Mouse (Mus musculus): Measurements from ENCODE around the gene Hps1.
A peak's percentile ranks its signal among the peaks of the same experiment; 100 is the strongest.

Gene Hps1

GRCm38 (mm10) chr19:42755148-42755870, 24.5 kb downstream of the Hps1 start:
- DNase-seq (ENCODE audit: low spot score): no peak

GRCm38 (mm10) chr19:42753141-42753917, 26.4 kb downstream of the Hps1 start:
- peak; percentile 26 for DNase-seq (ENCODE audit: low spot score)

- DNase-seq (ENCODE audit: low spot score): peak; percentile 33
These were observed 27.3 kb downstream of the Hps1 start, which contains the start of gene Pyroxd2 for GRCm38 (mm10) chr19:42752363-42752931. TSS of gene Pyroxd2 (minus strand) at chr19:42752775.

- DNase-seq (ENCODE audit: low spot score): no peak
These were observed 29.6 kb downstream of the Hps1 start for GRCm38 (mm10) chr19:42750196-42750595.

GRCm38 (mm10) chr19:42746702-42747101, 33.1 kb downstream of the Hps1 start:
- DNase-seq (ENCODE audit: low spot score): no peak

- no peak for DNase-seq (ENCODE audit: low spot score)
These were observed 33.9 kb downstream of the Hps1 start for GRCm38 (mm10) chr19:42745869-42746224.

- DNase-seq (ENCODE audit: low spot score): no peak
These were observed 34.5 kb downstream of the Hps1 start for GRCm38 (mm10) chr19:42745084-42745868.

- peak; percentile 32 for DNase-seq (ENCODE audit: low spot score)
These were observed 35.6 kb downstream of the Hps1 start for GRCm38 (mm10) chr19:42744162-42744586.

- DNase-seq (ENCODE audit: low spot score): no peak
These were observed 36.5 kb downstream of the Hps1 start for GRCm38 (mm10) chr19:42743261-42743660.

GRCm38 (mm10) chr19:42741884-42742283, 37.9 kb downstream of the Hps1 start:
- peak; percentile 48 for DNase-seq (ENCODE audit: low spot score)

- DNase-seq (ENCODE audit: low spot score): no peak
These were observed 39.4 kb downstream of the Hps1 start for GRCm38 (mm10) chr19:42740163-42740899.

GRCm38 (mm10) chr19:42739734-42740133, 40.0 kb downstream of the Hps1 start:
- no peak for DNase-seq (ENCODE audit: low spot score)

GRCm38 (mm10) chr19:42737753-42738152, 42.0 kb downstream of the Hps1 start:
- no peak for DNase-seq (ENCODE audit: low spot score)

- DNase-seq (ENCODE audit: low spot score): no peak
These were observed 44.8 kb downstream of the Hps1 start for GRCm38 (mm10) chr19:42734982-42735381.

GRCm38 (mm10) chr19:42727424-42727823, 52.4 kb downstream of the Hps1 start:
- no peak for DNase-seq (ENCODE audit: low spot score)

GRCm38 (mm10) chr19:42726766-42727165, 53.0 kb downstream of the Hps1 start:
- no peak for DNase-seq (ENCODE audit: low spot score)

GRCm38 (mm10) chr19:42725973-42726350, 53.8 kb downstream of the Hps1 start:
- DNase-seq (ENCODE audit: low spot score): no peak

- DNase-seq (ENCODE audit: low spot score): no peak
These were observed 54.5 kb downstream of the Hps1 start for GRCm38 (mm10) chr19:42725056-42725972.

- no peak for DNase-seq (ENCODE audit: low spot score)
These were observed 56.5 kb downstream of the Hps1 start for GRCm38 (mm10) chr19:42723302-42723701.

GRCm38 (mm10) chr19:42722500-42722899, 57.3 kb downstream of the Hps1 start:
- DNase-seq (ENCODE audit: low spot score): no peak
